In the genomic region with DNA sequence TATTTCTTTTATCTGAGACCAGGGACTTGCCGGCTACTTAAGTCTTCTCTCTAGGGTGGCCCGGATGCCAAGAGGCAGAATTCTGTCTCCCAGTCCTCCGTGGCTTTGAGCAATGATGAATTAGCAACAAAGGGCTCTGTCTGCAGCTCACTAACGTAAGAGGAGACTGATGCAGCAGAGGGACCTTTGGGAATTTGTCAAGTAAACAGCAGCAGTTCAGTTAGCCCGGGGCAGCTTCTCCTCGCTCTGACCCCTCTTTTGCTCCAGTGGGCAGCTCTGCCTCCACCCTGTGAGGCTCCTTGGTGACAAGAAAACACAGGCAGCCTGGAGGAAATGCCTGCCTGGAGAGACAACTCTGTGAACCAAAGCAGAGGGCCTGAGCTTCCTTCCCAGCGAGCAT, we compare ENCODE assay signal across 12 mouse cellular contexts. TPM values are rescaled to one million over a fixed set of nuclear protein-coding genes. Genes with fewer than 3 reads are reported as not detected.
DNase-seq lines count a peak whose midpoint lies in the region; ATAC-seq and TF ChIP-seq lines count a peak whose summit lies in the region.
"Had no signal": no experiment of that assay in that cellular context is flagged by ENCODE, and none has a peak within 500 bp of the region (broad histone marks: within the 10 kb centered on the region; RNA-seq: fewer than 3 reads in every experiment).

No protein-coding gene starts in this region.

- no peaks in the 10 kb centered on the region; the same call in 1 of the 2 replicates for H3K4me1 ChIP-seq in lung, embryonic 14.5 days (ENCODE audit: insufficient read depth)
- H3K4me1 ChIP-seq in hindbrain, embryonic 16.5 days (ENCODE audit: control insufficient read depth, insufficient read depth, low read depth, low read length) = peaks cover 4% of the 10 kb centered on the region; the same call in 1 of the 2 replicates

- H3K27me3 ChIP-seq in lung, embryonic 14.5 days (ENCODE audit: insufficient read depth, low read length) = no peaks in the 10 kb centered on the region
- no peaks in the 10 kb centered on the region for H3K27me3 ChIP-seq in hindbrain, embryonic 16.5 days (replicated peaks; ENCODE audit: control insufficient read depth, insufficient read depth, low read length)

- H3K27ac ChIP-seq in lung, embryonic 14.5 days (ENCODE audit: low read depth) = no peak overlapping the region
- no peak overlapping the region for H3K27ac ChIP-seq in hindbrain, embryonic 16.5 days (ENCODE audit: low read depth, low read length)

- TF ChIP-seq CTCF in lung, embryonic 14.5 days (IDR thresholded peaks at IDR 0.05; ENCODE audit: low read depth) = no peak

- WGBS in lung, embryonic 14.5 days = 2% methylated on average over 7 of the region's 7 CpGs
- WGBS in hindbrain, embryonic 16.5 days = 13% methylated on average over 7 of the region's 7 CpGs

- no peak overlapping the region for H3K4me3 ChIP-seq in lung, embryonic 14.5 days (ENCODE audit: low read depth, low read length)
- H3K4me3 ChIP-seq in hindbrain, embryonic 16.5 days (ENCODE audit: low read length) = no peak overlapping the region

- no peaks in the 10 kb centered on the region for H3K36me3 ChIP-seq in lung, embryonic 14.5 days (ENCODE audit: insufficient read depth)
- H3K36me3 ChIP-seq in hindbrain, embryonic 16.5 days (ENCODE audit: control insufficient read depth, insufficient read depth, low read length) = no peaks in the 10 kb centered on the region

- H3K9me3 ChIP-seq in lung, embryonic 14.5 days (ENCODE audit: low read depth, low read length) = no peaks in the 10 kb centered on the region
- H3K9me3 ChIP-seq in hindbrain, embryonic 16.5 days (ENCODE audit: control insufficient read depth, low read length) = no peaks in the 10 kb centered on the region

- DNase-seq in adrenal gland, postnatal 10 days = peak; percentile 46
- DNase-seq in adrenal gland, postnatal 36 days = no peak
- DNase-seq in lung, embryonic 14.5 days = peak; percentile 36
- DNase-seq in lung, postnatal 14 days = no peak
- peak; percentile 70 for DNase-seq in retina, postnatal 1 day
- DNase-seq in right cerebral cortex, postnatal 25 days = no peak
- no peak for DNase-seq in lung, adult 18-20 months
- DNase-seq: adrenal gland, adult 2 months; cerebellum, postnatal 36 days; left cerebral cortex, postnatal 4 days; thymus, postnatal 4 days had no signal

- ATAC-seq in lung, embryonic 14.5 days (ENCODE audit: insufficient read depth) = 0 out of 2 replicates have a peak, but pooled peaks have one; percentile 11
- peak; percentile 18; the same call in 1 of the 2 replicates for ATAC-seq in hindbrain, embryonic 16.5 days

- H3K9ac ChIP-seq in lung, embryonic 14.5 days = no peak overlapping the region
- no peak overlapping the region for H3K9ac ChIP-seq in hindbrain, embryonic 16.5 days (ENCODE audit: low read depth, low read length)

- no peak overlapping the region for H3K4me2 ChIP-seq in lung, embryonic 14.5 days
- H3K4me2 ChIP-seq in hindbrain, embryonic 16.5 days (ENCODE audit: low read length) = no peak overlapping the region

RNA-seq across cellular contexts. Expression of a gene that starts 26.4 kb away (rescaled TPM):
- 10 to 100 TPM in 1 of 2 experiments, 1 to 10 TPM in 1; 4.4 to 41.3 TPM for total RNA-seq in adrenal gland, postnatal 10 days (2021)
- 10 to 100 TPM; 29.3 to 38.8 TPM for total RNA-seq in adrenal gland, postnatal 36 days (2021)
- 0.09 and 0.12 TPM in 2 replicates for polyA plus RNA-seq in lung, embryonic 14.5 days (2014; fragmentation: Nextera tagmentation; extraction: Ambion mirVana)
- 0.06 and 0.20 TPM in 2 replicates for polyA plus RNA-seq in hindbrain, embryonic 16.5 days (2015; fragmentation: Nextera tagmentation; extraction: Ambion mirVana)

Comparison
In these comparisons a context has a peak if more than half of its experiments do, and no peak if none do; other contexts are left out.
1. DNase-seq: peak in adrenal gland, postnatal 10 days (single experiment), lung, embryonic 14.5 days (single experiment) and retina, postnatal 1 day (single experiment); none in adrenal gland, postnatal 36 days (0 of 2), lung, postnatal 14 days (single experiment), right cerebral cortex, postnatal 25 days (single experiment) and lung, adult 18-20 months (0 of 2).